Mouse (Mus musculus) heart, adult 2 months (tissue): ENCODE results near the gene Ywhah.

ENCODE experiments used
- CTCF ChIP-seq: fragments of 200-600 bp; IDR thresholded peaks from 2 replicates; pipeline ENCODE4 v1.8.1; 2022; ENCODE audit warnings: antibody characterized with exemption, mild to moderate bottlenecking, moderate library complexity
- EP300 ChIP-seq: fragments of 200-500 bp; IDR thresholded peaks from 2 replicates; pipeline ENCODE4 v1.6.1; 2011; ENCODE audit warnings: low read depth, low read length, control low read depth; ENCODE audit not compliant: insufficient read depth
- POLR2A ChIP-seq: fragments of 200-500 bp; IDR thresholded peaks from 2 replicates; pipeline ENCODE4 v1.6.1; 2011; ENCODE audit warnings: mild to moderate bottlenecking, low read depth, low read length, control low read depth; ENCODE audit not compliant: insufficient read depth

- no peak for TF ChIP-seq CTCF
- no peak for TF ChIP-seq EP300
- TF ChIP-seq POLR2A: no peak
These were observed 22.1 kb upstream of the Ywhah start for GRCm38 (mm10) chr5:32996560-32996959.
